Mouse (Mus musculus): ENCODE results near the gene Gm42878.

DNA sequence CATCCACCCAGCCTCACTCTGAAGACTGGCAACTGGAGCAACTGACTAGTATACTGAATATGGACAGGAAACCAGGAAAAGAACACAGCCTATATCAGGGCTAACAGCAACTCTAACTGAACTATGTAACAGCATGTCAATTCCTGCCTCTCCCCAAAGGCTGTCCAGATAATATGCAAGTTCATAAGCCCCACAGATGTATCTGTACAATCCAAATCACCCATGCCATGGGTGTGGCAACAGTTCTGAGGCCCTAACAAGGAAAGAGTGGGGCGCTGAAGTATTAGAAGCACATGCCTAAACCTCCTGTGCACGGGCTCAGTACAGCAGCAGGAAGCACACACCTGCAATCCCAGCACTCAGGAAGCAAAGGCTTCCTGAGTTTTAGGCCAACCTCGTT is 10.2 kb downstream of the Gm42878 start:
- no peak for TF ChIP-seq POLR2A (IDR thresholded peaks at IDR 0.05; ENCODE audit: control insufficient read depth, extremely low read depth, insufficient read depth, low read length, poor library complexity)
- no peak for TF ChIP-seq CTCF (IDR thresholded peaks at IDR 0.05; ENCODE audit: borderline replicate concordance, control insufficient read depth, extremely low read depth, insufficient read depth, low read length, poor library complexity)
